Mouse (Mus musculus) lung, postnatal 36 days (tissue): Measurements from ENCODE around the gene Abi1.
"Not testable (repeated sequence)": the region's sequence is repeated elsewhere in the genome, so short reads cannot be mapped to it uniquely, and the experiment has no call there.

Experiments used
- DNase-seq: peaks from one replicate; pipeline ENCODE4 v3.0.0; 2022; ENCODE audit warnings: mixed read lengths

Abi1 gene

DNA sequence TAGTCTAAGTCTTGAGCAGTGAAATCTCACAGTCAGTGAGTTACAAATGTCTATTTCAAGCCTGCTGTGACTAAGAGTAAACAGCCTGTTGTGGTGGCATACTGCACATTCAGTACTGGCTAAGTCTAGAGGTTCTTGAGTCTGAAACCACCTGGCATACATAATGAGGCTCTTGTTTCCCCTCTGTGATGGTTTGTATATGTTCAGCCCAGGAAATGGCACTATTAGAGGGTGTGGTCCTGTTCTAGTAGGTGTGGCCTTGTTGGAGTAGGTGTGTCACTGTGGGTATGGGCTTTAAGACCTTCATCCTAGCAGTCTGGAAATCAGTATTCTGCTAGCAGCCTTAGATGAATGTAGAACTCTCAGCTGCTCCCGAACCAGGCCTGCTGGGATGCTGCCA lies 82.6 kb downstream of the Abi1 start:
- peak; percentile 30 for DNase-seq

- no peak for DNase-seq
Observed at GRCm38 (mm10) chr2:22955914-22956313, 84.1 kb downstream of the Abi1 start.

DNA sequence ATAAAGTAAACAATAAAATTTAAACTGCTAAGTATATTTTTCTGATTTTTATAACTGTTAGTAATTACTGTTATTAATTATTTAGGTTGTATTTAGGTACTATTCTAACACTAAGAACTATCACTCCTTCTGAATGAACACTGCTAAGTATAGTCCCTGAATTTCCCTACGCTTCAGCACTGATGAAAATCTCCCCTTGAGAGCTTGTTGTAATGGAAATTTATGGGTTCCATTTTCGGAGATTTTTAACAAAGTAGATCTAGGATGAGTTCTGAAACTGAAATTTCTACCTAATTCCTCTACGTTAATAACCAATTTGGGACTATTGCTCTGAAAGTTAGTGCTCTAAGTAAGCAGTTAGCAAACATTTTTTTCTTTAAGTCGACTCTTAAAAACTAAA lies 85.8 kb downstream of the Abi1 start:
- DNase-seq = no peak

DNA sequence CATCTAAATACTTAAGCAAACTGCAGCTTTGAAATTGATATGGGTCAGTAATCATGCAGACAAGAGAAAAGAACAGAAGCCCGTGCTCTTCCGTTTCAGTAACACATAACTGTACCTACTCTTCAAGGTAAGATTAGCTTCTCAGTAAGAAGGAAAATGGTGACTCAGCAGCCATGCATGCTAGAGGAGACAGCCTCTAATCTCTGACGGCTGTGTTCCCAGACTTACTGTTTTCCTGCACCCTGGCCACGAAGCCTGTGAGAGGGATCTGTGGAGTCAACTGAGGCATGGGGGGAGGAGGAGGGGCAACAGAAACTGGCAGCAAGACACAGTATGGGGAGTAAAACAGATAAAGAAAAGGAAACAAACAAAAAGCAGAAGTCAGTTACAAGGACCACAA lies 90.1 kb downstream of the Abi1 start:
- no peak for DNase-seq

DNA sequence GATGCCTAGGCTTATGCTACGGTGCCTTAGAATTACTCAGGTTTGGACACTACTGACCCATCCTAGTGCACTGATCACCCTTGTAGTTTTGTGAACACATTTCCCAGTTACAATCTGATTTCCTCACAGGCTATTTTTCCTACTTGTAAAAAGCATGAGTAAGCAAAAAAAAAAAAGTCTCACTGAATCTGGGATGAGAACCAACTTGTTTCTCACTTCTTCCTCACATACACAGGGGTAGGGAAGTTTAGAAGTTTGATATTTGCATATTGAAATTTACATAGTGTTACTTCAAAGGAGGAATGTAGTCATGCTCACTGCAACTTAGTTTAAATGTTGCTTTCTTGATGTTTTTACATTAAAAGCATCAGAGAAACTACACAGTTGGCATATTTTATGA lies 106.5 kb downstream of the Abi1 start:
- DNase-seq = no peak

DNA sequence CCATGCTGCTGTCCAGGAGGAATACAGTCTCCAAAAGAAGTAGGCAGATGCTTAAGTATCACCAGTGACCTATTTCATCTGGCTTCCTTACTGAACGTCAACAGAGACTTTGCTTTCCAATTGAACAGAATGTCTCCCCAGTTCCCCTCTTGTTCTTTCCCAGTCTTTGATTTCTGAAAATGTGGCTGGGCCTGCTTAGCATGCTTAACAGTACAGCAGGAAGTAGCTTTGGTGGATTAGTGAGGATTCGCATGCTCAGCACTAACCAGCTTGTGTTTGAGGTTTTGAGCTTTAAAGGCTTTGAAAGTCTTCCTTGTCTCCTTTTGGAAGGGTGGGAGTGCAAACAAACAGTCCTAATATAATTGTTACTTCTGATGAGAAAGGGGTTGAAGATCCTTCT lies 111.8 kb downstream of the Abi1 start:
- no peak for DNase-seq

DNA sequence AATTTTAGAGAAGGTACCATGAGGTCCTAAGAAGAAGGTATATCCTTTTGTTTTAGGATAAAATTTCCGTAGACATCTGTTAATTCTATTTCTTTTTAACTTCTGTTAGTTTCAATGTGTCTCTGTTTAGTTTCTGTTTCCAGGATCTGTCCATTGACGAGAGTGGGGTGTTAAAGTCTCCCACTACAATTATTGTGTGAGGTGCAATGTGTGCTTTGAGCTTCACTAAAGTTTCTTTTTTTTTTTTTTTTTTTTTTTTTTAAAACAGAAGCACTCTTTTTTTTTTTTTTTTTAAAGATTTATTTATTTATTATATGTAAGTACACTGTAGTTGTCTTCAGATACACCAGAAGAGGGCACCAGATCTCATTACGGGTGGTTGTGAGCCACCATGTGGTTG lies 114.1 kb downstream of the Abi1 start:
- not testable (repeated sequence) for DNase-seq

- no peak for DNase-seq
Observed at GRCm38 (mm10) chr2:22918651-22919050, 121.4 kb downstream of the Abi1 start.

- DNase-seq = no peak
Observed at GRCm38 (mm10) chr2:22914421-22914820, 125.6 kb downstream of the Abi1 start.

DNA sequence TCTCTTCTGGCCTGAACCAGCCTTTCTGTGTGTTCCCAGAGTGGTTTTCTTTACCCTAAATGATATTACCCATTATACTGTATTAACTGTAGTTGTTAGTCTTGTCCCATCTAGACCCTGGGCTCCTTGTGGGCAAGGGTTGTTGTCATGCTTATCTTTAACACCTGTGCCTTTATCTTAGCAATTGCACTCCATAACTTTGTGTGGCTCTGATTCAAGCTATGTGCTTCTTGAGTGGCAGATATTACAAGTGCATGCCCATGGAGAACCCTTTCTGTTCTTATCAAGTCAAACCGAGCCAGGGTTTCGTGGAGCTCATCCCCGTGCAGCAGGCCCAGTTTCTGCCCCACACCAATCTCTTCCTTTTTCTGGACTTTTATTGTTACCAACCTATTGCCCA lies 136.1 kb downstream of the Abi1 start:
- no peak for DNase-seq

GRCm38 (mm10) chr2:22895282-22896273 lies 144.5 kb downstream of the Abi1 start, which contains the start of gene Pdss1:
Pdss1 (plus strand) TSS chr2:22895522.
- DNase-seq = peak; percentile 92

DNA sequence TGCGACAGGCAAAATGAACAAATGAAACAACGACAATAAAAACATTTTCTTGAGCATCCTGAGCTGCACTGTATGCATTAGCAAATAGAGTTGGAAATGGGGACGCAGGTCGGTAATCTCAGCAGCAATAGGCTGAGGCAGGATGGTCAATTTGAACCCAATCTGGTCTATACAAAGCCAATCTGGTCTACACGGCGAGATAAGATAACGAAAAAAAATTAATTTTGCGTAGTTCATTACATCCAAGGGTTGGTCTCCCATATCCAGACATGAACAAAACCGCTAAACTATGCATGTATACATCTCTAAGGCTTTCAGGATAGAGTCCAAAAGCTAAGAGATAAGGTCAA lies 145.1 kb downstream of the Abi1 start:
- no peak for DNase-seq
